In the genomic region with DNA sequence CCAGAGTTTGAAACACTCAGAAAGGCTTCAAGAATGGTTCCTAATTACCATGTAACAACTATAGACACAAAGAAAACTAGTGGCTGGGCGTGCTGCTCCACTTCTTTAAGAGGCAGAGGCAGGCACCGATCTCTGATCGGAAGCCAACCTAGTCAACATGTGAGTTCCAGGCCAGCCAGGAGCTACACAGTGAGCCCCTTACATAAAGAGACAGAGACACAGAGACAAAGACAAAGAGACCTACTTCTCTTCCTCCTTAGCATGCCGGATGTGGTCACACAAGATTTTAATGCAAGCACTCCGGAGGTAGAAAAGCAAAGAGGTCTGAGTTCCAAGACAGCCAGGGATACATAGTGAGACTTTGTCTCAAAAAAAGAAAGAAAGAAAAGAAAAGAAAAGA, we compare ENCODE assay signal across 8 mouse cellular contexts. TPM values are rescaled to one million over a fixed set of nuclear protein-coding genes. Genes with fewer than 3 reads are reported as not detected.
A peak's percentile ranks its signal among the peaks of the same experiment; 100 is the strongest.
DNase-seq lines count a peak whose midpoint lies in the region; ATAC-seq and TF ChIP-seq lines count a peak whose summit lies in the region.

No protein-coding gene starts in this region.

- no peaks in the 10 kb centered on the region for H3K9me3 ChIP-seq in heart, embryonic 16.5 days (replicated peaks; ENCODE audit: control insufficient read depth, low read length)
- H3K9me3 ChIP-seq in G1E (replicated peaks): no peaks in the 10 kb centered on the region
- no peaks in the 10 kb centered on the region for H3K9me3 ChIP-seq in megakaryocyte, embryonic 14.5 days

- H3K4me3 ChIP-seq in heart, embryonic 16.5 days (ENCODE audit: low read length): peak overlapping the region; percentile 71
- peak overlapping the region; percentile 48; the same call in 1 of the 2 replicates for H3K4me3 ChIP-seq in G1E (ENCODE audit: low read depth, low read length)
- peak overlapping the region; percentile 85 for H3K4me3 ChIP-seq in megakaryocyte, embryonic 14.5 days (replicated peaks)

- H3K4me2 ChIP-seq in heart, embryonic 16.5 days (ENCODE audit: low read depth, low read length): peak overlapping the region; percentile 67

- intact Hi-C loops in left cerebral cortex, postnatal 10 days (cut with DNase I): no loop called here

- no peak for DNase-seq in heart, postnatal 4 days
- no peak for DNase-seq in G1E (ENCODE audit: low spot score)
- DNase-seq in urinary bladder, adult 2 months (ENCODE audit: low spot score): no peak
- no peak for DNase-seq in cerebellum, postnatal 36 days
- DNase-seq in left cerebral cortex, postnatal 10 days (ENCODE audit: extremely low spot score in 1 of 2, low spot score in 2 of 2): no peak

- ATAC-seq in heart, embryonic 16.5 days (replicated peaks; ENCODE audit: extremely low read depth, insufficient read depth, low FRiP score): no peak
- ATAC-seq in G1E (ENCODE audit: extremely low read depth, insufficient number of reproducible peaks, low FRiP score, poor library complexity, severe bottlenecking): no peak
- peak; percentile 25 for ATAC-seq in granulocyte monocyte progenitor cell, adult 5-6 weeks (replicated peaks; ENCODE audit: poor library complexity, severe bottlenecking)

- no peak for TF ChIP-seq CTCF in G1E (IDR thresholded peaks at IDR 0.05; ENCODE audit: low read depth, low read length)

- peak overlapping the region; percentile 36; the same call in 1 of the 2 replicates for H3K9ac ChIP-seq in heart, embryonic 16.5 days (ENCODE audit: low read length)

- H3K4me1 ChIP-seq in heart, embryonic 16.5 days (ENCODE audit: control insufficient read depth, insufficient read depth, low read length): peaks cover 10% of the 10 kb centered on the region
- H3K4me1 ChIP-seq in G1E (ENCODE audit: insufficient read depth, low read depth, low read length): peaks cover 8% of the 10 kb centered on the region; the same call in 1 of the 2 replicates
- H3K4me1 ChIP-seq in megakaryocyte, embryonic 14.5 days: peaks cover 19% of the 10 kb centered on the region; the same call in 1 of the 2 replicates

- WGBS in heart, embryonic 16.5 days: 20% methylated on average over 5 of the region's 5 CpGs

- no peaks in the 10 kb centered on the region for H3K27me3 ChIP-seq in heart, embryonic 16.5 days (ENCODE audit: control insufficient read depth, insufficient read depth, low read length)
- H3K27me3 ChIP-seq in G1E (ENCODE audit: insufficient read depth, low read length): no peaks in the 10 kb centered on the region
- no peaks in the 10 kb centered on the region for H3K27me3 ChIP-seq in megakaryocyte, embryonic 14.5 days (replicated peaks)

- H3K27ac ChIP-seq in heart, embryonic 16.5 days (ENCODE audit: low read length): no peak overlapping the region

- peaks cover 5% of the 10 kb centered on the region; the same call in 1 of the 2 replicates for H3K36me3 ChIP-seq in heart, embryonic 16.5 days (ENCODE audit: control insufficient read depth, insufficient read depth)
- H3K36me3 ChIP-seq in G1E (replicated peaks): peaks cover 26% of the 10 kb centered on the region
- peaks cover 12% of the 10 kb centered on the region for H3K36me3 ChIP-seq in megakaryocyte, embryonic 14.5 days (replicated peaks; ENCODE audit: low read length)

RNA-seq across cellular contexts. Expression of gene Pdha1, which starts 2.1 kb away (rescaled TPM):
- 362 and 383 TPM in 2 replicates for polyA plus RNA-seq in heart, embryonic 16.5 days (2015; fragmentation: Nextera tagmentation; extraction: Ambion mirVana)
- total RNA-seq in heart, postnatal 4 days (2021): 100 to 1,000 TPM; 625 to 708 TPM
- total RNA-seq in G1E (2014; fragmentation: Nextera tagmentation) (107 and 108 TPM in 2 replicates), G1E (2017) (112 and 124 TPM in 2 replicates)
- 11.3 and 14.0 TPM in 2 replicates for polyA plus RNA-seq in G1E (2012)
- total RNA-seq in granulocyte monocyte progenitor cell, adult 5-6 weeks (2014; fragmentation: Nextera tagmentation): 97.9 and 111 TPM in 2 replicates
- 187 and 192 TPM in 2 replicates for total RNA-seq in granulocyte monocyte progenitor cell, adult 5-6 weeks (2017)
- polyA plus RNA-seq in megakaryocyte, embryonic 14.5 days (2012; ENCODE audit: insufficient read depth, low replicate concordance): 3.3 and 7.7 TPM in 2 replicates
- polyA plus RNA-seq in urinary bladder, adult 2 months (2012; rRNA removed): 168 and 173 TPM in 2 replicates
- total RNA-seq in left cerebral cortex, postnatal 10 days (2021): 100 to 1,000 TPM; 303 to 324 TPM
